Mouse (Mus musculus) thymus, adult 2 months (tissue): Measurements from ENCODE around the gene Fap.

Source experiments
- CTCF ChIP-seq: fragments of 200-500 bp; IDR thresholded peaks from 2 replicates; pipeline ENCODE4 v1.5.1; 2012; ENCODE audit warnings: mild to moderate bottlenecking, control low read depth, low read length, moderate library complexity, borderline replicate concordance; ENCODE audit not compliant: control insufficient read depth, poor library complexity, insufficient read depth; ENCODE audit errors: extremely low read depth
- POLR2A ChIP-seq: fragments of 200-500 bp; IDR thresholded peaks from 2 replicates; pipeline ENCODE4 v1.6.1; 2012; ENCODE audit warnings: mild to moderate bottlenecking, low read length, control low read depth, moderate library complexity; ENCODE audit not compliant: control insufficient read depth, poor library complexity, insufficient read depth; ENCODE audit errors: extremely low read depth

- TF ChIP-seq POLR2A: no peak
- TF ChIP-seq CTCF: no peak
Observed at GRCm38 (mm10) chr2:62454033-62454432, 119.8 kb downstream of the Fap start.
